Mouse (Mus musculus) cerebellum, adult 8-10 months (tissue): ENCODE measurements at regions not wholly inside any gene's neighbourhood (a gene's known extent, or its start where the extent isn't known, plus 50 kb on each side); places are given as distances from the start of the nearest gene placed in this dataset.

ENCODE experiments used
- DNase-seq: peaks from one replicate; pipeline ENCODE4 v3.0.0; 2022

GRCm38 (mm10) chr14:105392079-105392813 lies 133.9 kb downstream of the Ndfip2 start:
- DNase-seq: no peak

- no peak for DNase-seq
Observed at GRCm38 (mm10) chr14:105391430-105391829, 133.1 kb downstream of the Ndfip2 start.

- DNase-seq: no peak
Observed at GRCm38 (mm10) chr14:105385119-105385518, 126.7 kb downstream of the Ndfip2 start.

GRCm38 (mm10) chr14:105383382-105383781 lies 125.0 kb downstream of the Ndfip2 start:
- no peak for DNase-seq

- no peak for DNase-seq
Observed at GRCm38 (mm10) chr14:105380101-105380500, 121.7 kb downstream of the Ndfip2 start.

- no peak for DNase-seq
Observed at GRCm38 (mm10) chr14:105377770-105378169, 119.4 kb downstream of the Ndfip2 start.

GRCm38 (mm10) chr14:105377035-105377621 lies 118.8 kb downstream of the Ndfip2 start:
- no peak for DNase-seq

GRCm38 (mm10) chr14:105369637-105370435 lies 111.5 kb downstream of the Ndfip2 start:
- DNase-seq: no peak

GRCm38 (mm10) chr14:105360530-105360929 lies 102.2 kb downstream of the Ndfip2 start:
- DNase-seq: no peak

- no peak for DNase-seq
Observed at GRCm38 (mm10) chr14:105359829-105360228, 101.5 kb downstream of the Ndfip2 start.
